Mouse (Mus musculus) heart, embryonic 14.5 days (tissue): ENCODE measurements around the gene Fbln7. TPM values are rescaled to one million over a fixed set of nuclear protein-coding genes. Genes with fewer than 3 reads are reported as not detected.
A peak's percentile ranks its signal among the peaks of the same experiment; 100 is the strongest.

ENCODE experiments used
- ATAC-seq: fragments of 200-750 bp; cut with Nextera tagmentation; 2 replicates; pipeline ENCODE4 v1.8.0; 2017; ENCODE audit warnings: low read depth, moderate TSS enrichment; ENCODE audit not compliant: insufficient number of reproducible peaks, insufficient read depth, low FRiP score
- H3K27ac ChIP-seq, 2 experiments: fragments of 200-500 bp in 1 of 2; fragments of 300-500 bp in 1 of 2; sonication (generic) in 1 of 2; replicated peaks in 1 of 2; 2 replicates each; pipeline ENCODE4 v1.5.1; 2012 to 2014; ENCODE audit warnings: low read depth in 2 of 2, low read length in 2 of 2, control low read depth in 1 of 2, mild to moderate bottlenecking in 1 of 2, mixed read lengths in 1 of 2; ENCODE audit not compliant: control insufficient read depth in 1 of 2, insufficient read depth in 1 of 2
- H3K27me3 ChIP-seq: fragments of 300-500 bp; sonication (generic); 2 replicates; pipeline ENCODE4 v1.6.1; 2014; ENCODE audit warnings: mild to moderate bottlenecking, low read length, control low read depth; ENCODE audit not compliant: control insufficient read depth, insufficient read depth
- H3K36me3 ChIP-seq: fragments of 300-500 bp; sonication (generic); 2 replicates; pipeline ENCODE4 v1.6.1; 2014; ENCODE audit warnings: mild to moderate bottlenecking, control low read depth, low read length, mixed read lengths; ENCODE audit not compliant: control insufficient read depth, insufficient read depth
- H3K4me1 ChIP-seq, 2 experiments: fragments of 200-500 bp in 1 of 2; fragments of 300-500 bp in 1 of 2; sonication (generic) in 1 of 2; 2 replicates each; pipeline ENCODE4 v1.6.1; 2012 to 2014; ENCODE audit warnings: low read length in 2 of 2, control low read depth in 1 of 2, mixed read lengths in 1 of 2; ENCODE audit not compliant: control insufficient read depth in 2 of 2, insufficient read depth in 2 of 2
- H3K4me2 ChIP-seq: fragments of 300-500 bp; sonication (generic); 2 replicates; pipeline ENCODE4 v1.6.1; 2014; ENCODE audit warnings: mild to moderate bottlenecking, low read length
- H3K4me3 ChIP-seq, 2 experiments: fragments of 200-500 bp in 1 of 2; fragments of 300-500 bp in 1 of 2; sonication (generic) in 1 of 2; 2 replicates each; pipeline ENCODE4 v1.5.1; 2012 to 2014; ENCODE audit warnings: low read length in 2 of 2, mild to moderate bottlenecking in 2 of 2, control low read depth in 1 of 2, low read depth in 1 of 2, moderate library complexity in 1 of 2; ENCODE audit not compliant: control insufficient read depth in 1 of 2, insufficient read depth in 1 of 2
- H3K9ac ChIP-seq: fragments of 300-500 bp; sonication (generic); 2 replicates; pipeline ENCODE4 v1.6.1; 2014; ENCODE audit warnings: mild to moderate bottlenecking, low read length
- H3K9me3 ChIP-seq: fragments of 300-500 bp; sonication (generic); 2 replicates; pipeline ENCODE4 v1.6.1; 2016; ENCODE audit warnings: low read length, control low read depth; ENCODE audit not compliant: control insufficient read depth
- WGBS: fragments of 180-500 bp; shearing (Covaris S2); extraction: QIAGEN DNeasy Blood & Tissue Kit; methylation state at CpG from one replicate; pipeline ENCODE4 v1.1.7; 2014; 5-methylcytosine and 5-hydroxymethylcytosine counted together
- polyA plus RNA-seq: library from polyadenylated mRNA; unstranded; fragments of >200 nt; fragmentation: Nextera tagmentation; extraction: Ambion mirVana; gene quantifications from 2 replicates; pipeline ENCODE4 v1.2.1, GENCODE M21; 2014

Gene Fbln7
- polyA plus RNA-seq, 1 experiment from 2014 or later = 0.93 TPM

DNA sequence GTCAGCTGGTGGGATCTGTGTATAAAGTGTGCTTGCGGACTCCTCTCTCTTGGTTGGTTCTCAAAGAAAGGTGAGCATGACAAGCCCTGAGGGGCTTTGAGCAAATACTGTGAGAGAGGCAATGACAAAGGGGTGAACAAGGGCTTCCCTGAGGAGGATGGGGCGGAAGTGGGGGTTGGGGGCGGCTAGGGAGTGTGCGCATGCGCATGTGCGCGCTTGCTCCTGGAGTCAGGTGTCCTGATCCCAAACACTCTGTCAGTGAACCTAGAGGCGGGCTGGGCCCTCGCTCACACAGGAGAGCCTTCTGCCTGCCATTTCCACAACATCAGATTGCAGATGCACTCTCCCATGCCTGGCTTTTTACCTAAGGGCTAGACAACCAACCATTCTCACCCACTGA, 9.5 kb downstream of the Fbln7 start:
- Histone ChIP-seq H3K36me3 (no peaks in the 10 kb centered on the region), H3K4me3 (no peak overlapping the region), H3K27me3 (no peaks in the 10 kb centered on the region), H3K9me3 (no peaks in the 10 kb centered on the region), H3K9ac (no peak overlapping the region), H3K4me1 (no peaks in the 10 kb centered on the region), H3K4me2 (no peak overlapping the region), H3K27ac (no peak overlapping the region)
- 80% methylated on average over 9 of the region's 9 CpGs for WGBS
- ATAC-seq = no peak

DNA sequence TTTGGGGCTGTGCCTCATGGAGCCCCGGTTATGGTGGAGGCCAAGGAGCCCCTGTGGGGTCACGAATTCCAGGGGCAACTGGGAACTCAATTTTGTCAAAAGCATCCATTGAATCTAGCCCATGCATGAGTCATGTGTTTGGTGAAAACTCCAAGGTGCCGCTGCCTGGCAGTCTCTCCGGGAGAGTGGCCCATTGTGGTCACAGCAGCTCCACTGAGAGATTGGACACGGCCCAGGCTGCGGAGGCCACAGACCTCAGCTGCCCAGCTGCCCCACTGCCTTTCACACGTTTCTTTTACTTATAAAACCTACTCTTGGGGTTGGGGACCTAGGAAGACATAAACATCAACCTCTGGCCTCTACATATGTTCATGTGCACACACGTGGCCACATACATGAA, 12.7 kb downstream of the Fbln7 start:
- no peaks in the 10 kb centered on the region for H3K36me3 ChIP-seq
- 78% methylated on average over 8 of the region's 8 CpGs for WGBS
- H3K4me3 ChIP-seq = no peak overlapping the region
- no peaks in the 10 kb centered on the region for H3K27me3 ChIP-seq
- no peaks in the 10 kb centered on the region for H3K9me3 ChIP-seq
- no peaks in the 10 kb centered on the region for H3K4me1 ChIP-seq
- no peak overlapping the region for H3K27ac ChIP-seq
- H3K4me2 ChIP-seq = no peak overlapping the region
- no peak overlapping the region for H3K9ac ChIP-seq
- no peak for ATAC-seq

DNA sequence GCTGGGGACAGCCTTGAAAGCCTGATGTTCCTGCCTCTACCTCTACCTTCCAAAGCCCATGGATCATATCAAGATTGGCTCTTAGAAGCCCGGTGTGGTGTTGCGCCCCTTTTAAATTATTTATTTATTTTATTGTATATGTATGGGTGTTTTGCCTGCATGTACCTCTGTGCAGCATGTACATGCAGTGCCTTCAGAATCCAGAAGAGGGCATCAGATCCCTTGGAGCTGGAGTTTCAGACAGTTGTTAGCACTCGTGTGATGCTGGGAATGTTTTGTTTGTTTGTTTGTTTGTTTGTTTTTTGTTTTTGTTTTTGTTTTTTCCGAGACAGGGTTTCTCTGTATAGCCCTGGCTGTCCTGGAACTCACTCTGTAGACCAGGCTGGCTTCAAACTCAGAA, 18.5 kb downstream of the Fbln7 start:
- H3K27me3 ChIP-seq = no peaks in the 10 kb centered on the region
- no peak for ATAC-seq
- no peak overlapping the region for H3K4me3 ChIP-seq
- no peak overlapping the region for H3K4me2 ChIP-seq
- H3K9me3 ChIP-seq = no peaks in the 10 kb centered on the region
- no peak overlapping the region for H3K9ac ChIP-seq
- H3K4me1 ChIP-seq = no peaks in the 10 kb centered on the region
- 62% methylated on average over 4 of the region's 4 CpGs for WGBS
- H3K27ac ChIP-seq = no peak overlapping the region
- no peaks in the 10 kb centered on the region for H3K36me3 ChIP-seq

DNA sequence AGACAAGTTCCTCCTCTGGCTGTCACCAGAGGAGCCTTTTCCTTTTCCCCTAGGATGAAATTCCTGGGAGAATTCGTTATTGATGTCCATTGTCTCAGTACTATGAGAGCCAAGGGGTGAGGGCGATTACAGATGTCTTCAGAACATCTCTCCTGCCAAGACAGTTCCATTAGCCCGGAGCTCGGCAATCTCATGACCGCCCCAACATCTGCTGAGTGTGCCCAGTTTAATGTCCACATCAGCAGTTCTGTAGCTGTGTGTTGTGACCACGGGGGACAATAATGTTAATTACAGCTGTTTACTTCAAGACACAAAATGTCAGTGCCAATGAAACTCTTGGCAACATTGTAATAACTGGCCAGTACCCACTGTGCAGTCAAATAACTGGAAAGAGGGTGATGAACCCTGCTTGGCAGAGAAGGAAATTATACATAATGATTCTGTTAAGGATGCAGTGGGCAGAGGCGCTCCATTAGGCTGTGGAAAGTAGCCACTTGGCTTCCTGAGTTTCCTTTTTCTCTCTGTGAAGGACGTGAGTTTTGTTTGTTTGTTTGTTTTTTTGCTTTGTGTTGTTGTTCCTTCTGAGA, 22.5 kb downstream of the Fbln7 start:
- H3K9ac ChIP-seq = no peak overlapping the region
- WGBS = 81% methylated on average over 8 of the region's 8 CpGs
- no peaks in the 10 kb centered on the region for H3K36me3 ChIP-seq
- H3K4me3 ChIP-seq = no peak overlapping the region
- no peaks in the 10 kb centered on the region for H3K27me3 ChIP-seq
- ATAC-seq = no peak
- peaks cover 0 to 4% of the 10 kb centered on the region in 2 experiments; a peak in 1 of 4 replicates for H3K4me1 ChIP-seq
- H3K27ac ChIP-seq = no peak overlapping the region
- no peak overlapping the region for H3K4me2 ChIP-seq
- H3K9me3 ChIP-seq = no peaks in the 10 kb centered on the region

DNA sequence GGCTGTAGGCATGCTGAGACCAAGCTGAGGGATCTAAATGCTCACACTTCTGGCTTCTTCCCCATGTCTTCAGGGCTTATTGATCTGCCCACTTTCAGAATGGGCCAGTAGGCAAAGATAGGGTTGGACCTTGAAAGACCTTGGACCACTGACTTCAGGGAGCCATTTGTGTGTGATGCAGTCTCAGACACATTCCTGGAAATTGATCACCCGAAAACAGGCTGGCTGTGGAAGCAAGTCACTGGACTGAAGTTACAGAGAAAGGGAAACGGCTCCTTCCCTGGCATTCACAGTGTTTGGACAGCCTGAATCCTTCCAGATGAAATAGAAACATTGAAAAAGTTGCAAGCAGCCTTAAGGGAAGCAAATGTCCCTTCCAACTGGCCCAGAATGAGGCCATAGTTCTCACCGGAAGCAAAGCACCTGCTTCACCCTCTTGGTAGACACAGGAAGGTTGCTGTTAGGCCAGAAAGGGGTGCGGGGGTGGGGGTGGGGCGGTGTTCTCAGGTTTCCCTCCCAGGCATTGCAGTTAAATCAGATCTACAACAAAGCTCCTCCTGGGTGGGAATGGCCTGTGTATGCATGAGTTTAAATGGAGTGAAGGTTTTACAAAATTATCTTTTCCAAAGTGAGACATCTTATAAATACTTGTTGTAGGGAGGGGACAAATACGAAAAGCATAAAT, 25.2 kb downstream of the Fbln7 start:
- H3K27me3 ChIP-seq = no peaks in the 10 kb centered on the region
- no peak for ATAC-seq
- H3K4me3 ChIP-seq = no peak overlapping the region
- H3K27ac ChIP-seq = no peak overlapping the region
- H3K4me2 ChIP-seq = no peak overlapping the region
- peaks cover 0 to 9% of the 10 kb centered on the region in 2 experiments; a peak in 2 of 4 replicates for H3K4me1 ChIP-seq
- H3K36me3 ChIP-seq = no peaks in the 10 kb centered on the region
- WGBS = 61% methylated on average over 6 of the region's 6 CpGs
- no peak overlapping the region for H3K9ac ChIP-seq
- no peaks in the 10 kb centered on the region for H3K9me3 ChIP-seq

DNA sequence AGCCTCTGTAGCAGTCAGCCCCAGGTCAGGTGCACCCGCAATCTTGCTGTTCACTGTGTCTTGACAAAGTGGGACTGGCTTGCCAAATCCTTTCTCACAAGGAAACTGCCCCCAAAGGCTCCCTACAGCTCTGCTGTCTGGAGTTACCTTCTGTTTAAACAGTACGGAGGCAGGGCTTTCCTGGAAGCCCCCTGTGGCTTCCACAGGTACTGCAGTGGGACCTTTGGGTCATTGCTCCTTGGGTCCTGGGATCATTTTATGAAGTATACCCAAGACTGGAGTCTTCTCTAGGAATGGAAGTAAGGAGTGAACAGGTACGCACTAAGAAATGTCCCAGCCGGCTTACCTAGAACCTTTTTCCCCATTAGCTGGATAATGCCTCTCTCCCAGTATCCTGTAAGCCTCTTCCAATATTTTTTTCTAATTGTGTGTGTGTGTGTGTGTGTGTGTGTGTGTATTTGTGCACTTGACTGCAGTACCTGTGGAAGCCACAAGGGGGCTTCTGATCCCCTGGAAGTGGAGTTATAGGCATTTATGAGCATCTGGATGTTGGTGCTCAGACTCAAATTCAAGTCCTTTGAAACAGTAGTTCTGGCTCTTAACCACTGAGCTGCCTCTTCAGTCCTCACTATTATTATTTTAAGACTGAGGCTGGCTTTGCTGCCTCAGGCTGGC, 28.0 kb downstream of the Fbln7 start:
- H3K4me3 ChIP-seq = no peak overlapping the region
- H3K4me1 ChIP-seq = peaks cover 0 to 9% of the 10 kb centered on the region in 2 experiments; a peak in 2 of 4 replicates
- no peak for ATAC-seq
- no peak overlapping the region for H3K27ac ChIP-seq
- H3K36me3 ChIP-seq = no peaks in the 10 kb centered on the region
- H3K4me2 ChIP-seq = no peak overlapping the region
- no peaks in the 10 kb centered on the region for H3K27me3 ChIP-seq
- no peak overlapping the region for H3K9ac ChIP-seq
- 86% methylated on average over 4 of the region's 4 CpGs for WGBS
- no peaks in the 10 kb centered on the region for H3K9me3 ChIP-seq

DNA sequence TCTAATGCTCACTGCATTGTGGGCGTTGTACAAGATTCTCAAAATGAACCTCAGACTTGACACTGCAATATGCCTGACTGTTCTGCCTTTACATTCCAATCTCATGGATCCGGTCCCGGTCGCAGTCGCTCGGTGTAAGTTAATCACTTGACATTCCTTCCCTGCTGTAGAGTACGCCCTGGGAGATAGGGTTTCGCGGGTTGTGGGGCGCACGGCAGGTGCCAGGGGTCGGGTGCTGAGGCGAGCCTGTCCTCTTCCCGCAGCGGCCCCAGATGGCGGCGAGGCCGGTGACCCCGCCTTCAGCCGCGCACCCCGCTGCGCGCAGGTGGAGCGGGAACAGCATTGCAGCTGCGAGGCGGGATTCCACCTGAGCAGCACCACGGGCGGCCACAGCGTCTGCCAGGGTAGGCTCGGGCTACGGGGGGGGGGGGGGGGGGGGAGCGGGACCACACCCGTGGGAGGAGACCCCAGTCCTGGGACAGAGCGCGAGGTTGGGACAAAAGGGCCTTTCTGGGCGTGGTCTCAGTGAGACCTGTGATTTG, 29.5 kb downstream of the Fbln7 start:
- H3K9ac ChIP-seq = peak overlapping the region; percentile 58
- H3K9me3 ChIP-seq = no peaks in the 10 kb centered on the region
- H3K36me3 ChIP-seq = no peaks in the 10 kb centered on the region
- no peaks in the 10 kb centered on the region for H3K27me3 ChIP-seq
- peaks cover 0 to 9% of the 10 kb centered on the region in 2 experiments; a peak in 2 of 4 replicates for H3K4me1 ChIP-seq
- H3K27ac ChIP-seq = no peak overlapping the region
- WGBS = 2% methylated on average over 28 of the region's 37 CpGs
- no peak for ATAC-seq
- peak overlapping the region; percentile 81 for H3K4me2 ChIP-seq
- peak overlapping the region; percentile 41 to 46 for H3K4me3 ChIP-seq
